Mouse (Mus musculus) midbrain, embryonic 11.5 days (tissue): Measurements from ENCODE around the gene Plrg1. TPM values are rescaled to one million over a fixed set of nuclear protein-coding genes. Genes with fewer than 3 reads are reported as not detected.
A peak's percentile ranks its signal among the peaks of the same experiment; 100 is the strongest.

Source experiments
- ATAC-seq: fragments of 200-750 bp; cut with Nextera tagmentation; 2 replicates; pipeline ENCODE4 v1.8.0; 2017; ENCODE audit warnings: moderate TSS enrichment, moderate library complexity; ENCODE audit not compliant: low FRiP score
- DNase-seq: peaks from one replicate; pipeline ENCODE4 v3.0.0; 2015; ENCODE audit warnings: low spot score; ENCODE audit errors: missing footprints
- H3K27ac ChIP-seq: fragments of 300-500 bp; sonication (generic); 2 replicates; pipeline ENCODE4 v1.5.1; 2014; ENCODE audit warnings: low read depth, low read length
- H3K27me3 ChIP-seq: fragments of 300-500 bp; sonication (generic); 2 replicates; pipeline ENCODE4 v1.6.1; 2014; ENCODE audit warnings: mild to moderate bottlenecking, low read length, moderate library complexity, mixed read lengths; ENCODE audit not compliant: control insufficient read depth, insufficient read depth
- H3K36me3 ChIP-seq: fragments of 300-500 bp; sonication (generic); 2 replicates; pipeline ENCODE4 v1.6.1; 2014; ENCODE audit warnings: mild to moderate bottlenecking, low read length, moderate library complexity, mixed read lengths; ENCODE audit not compliant: control insufficient read depth, insufficient read depth
- H3K4me1 ChIP-seq: fragments of 300-500 bp; sonication (generic); 2 replicates; pipeline ENCODE4 v1.6.1; 2014; ENCODE audit warnings: low read length; ENCODE audit not compliant: control insufficient read depth, insufficient read depth
- H3K4me2 ChIP-seq: fragments of 300-500 bp; sonication (generic); 2 replicates; pipeline ENCODE4 v1.6.1; 2014; ENCODE audit warnings: mild to moderate bottlenecking, moderate library complexity
- H3K4me3 ChIP-seq: fragments of 300-500 bp; sonication (generic); 2 replicates; pipeline ENCODE4 v1.5.1; 2014; ENCODE audit warnings: low read depth, low read length
- H3K9ac ChIP-seq: fragments of 300-500 bp; sonication (generic); 2 replicates; pipeline ENCODE4 v1.6.1; 2014; ENCODE audit warnings: low read length
- H3K9me3 ChIP-seq: fragments of 300-500 bp; sonication (generic); 2 replicates; pipeline ENCODE4 v1.6.1; 2016; ENCODE audit warnings: low read length; ENCODE audit not compliant: control insufficient read depth
- WGBS: fragments of 180-500 bp; shearing (Covaris S2); extraction: QIAGEN DNeasy Blood & Tissue Kit; methylation state at CpG from one replicate; pipeline ENCODE4 v1.1.7; 2014; 5-methylcytosine and 5-hydroxymethylcytosine counted together
- polyA plus RNA-seq: library from polyadenylated mRNA; unstranded; fragments of >200 nt; fragmentation: Nextera tagmentation; extraction: Ambion mirVana; gene quantifications from 2 replicates; pipeline ENCODE4 v1.2.1, GENCODE M21; 2014

Plrg1 gene
- polyA plus RNA-seq, 1 experiment from 2014 or later, result 142 TPM

DNA sequence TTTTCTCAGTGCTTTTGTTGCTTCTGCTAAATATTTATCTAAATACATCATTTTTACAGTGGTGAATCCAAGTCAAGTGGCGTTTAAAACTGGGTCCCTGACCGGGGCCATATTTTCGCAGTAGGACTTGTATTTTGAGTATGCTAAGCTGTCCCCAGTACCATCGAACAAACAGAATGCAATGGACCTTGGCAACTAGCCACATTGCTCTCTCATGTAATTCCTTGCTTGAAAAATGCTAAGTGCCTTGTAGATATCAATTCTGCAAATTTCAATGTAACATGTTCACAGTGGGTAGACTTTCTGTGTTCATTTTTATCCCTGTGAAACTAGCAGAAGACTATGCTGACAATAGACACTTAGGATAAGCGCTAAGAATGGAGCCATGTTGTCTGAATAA is 34.1 kb upstream of the Plrg1 start:
- WGBS, result 92% methylated on average over 5 of the region's 5 CpGs
- ATAC-seq (no peak), DNase-seq (peak; percentile 77)
- Histone ChIP-seq H3K9ac (no peak overlapping the region), H3K36me3 (no peaks in the 10 kb centered on the region), H3K4me2 (no peak overlapping the region), H3K4me3 (no peak overlapping the region), H3K4me1 (no peaks in the 10 kb centered on the region), H3K27me3 (no peaks in the 10 kb centered on the region), H3K27ac (no peak overlapping the region), H3K9me3 (no peaks in the 10 kb centered on the region)

GRCm38 (mm10) chr3:83025036-83025435 is 30.3 kb upstream of the Plrg1 start:
- WGBS, result 81% methylated on average over 6 of the region's 6 CpGs
- Histone ChIP-seq H3K9me3 (no peaks in the 10 kb centered on the region), H3K27me3 (no peaks in the 10 kb centered on the region), H3K4me2 (no peak overlapping the region), H3K36me3 (no peaks in the 10 kb centered on the region), H3K9ac (no peak overlapping the region), H3K4me1 (no peaks in the 10 kb centered on the region), H3K4me3 (no peak overlapping the region), H3K27ac (no peak overlapping the region)
- ATAC-seq, result no peak
- DNase-seq, result peak; percentile 53

GRCm38 (mm10) chr3:83025475-83026301 is 29.6 kb upstream of the Plrg1 start, which contains the start of gene Fga:
TSS of gene Fga (plus strand) at chr3:83026076.
- WGBS, result 80% methylated on average over 9 of the region's 9 CpGs
- Histone ChIP-seq H3K4me1 (no peaks in the 10 kb centered on the region), H3K36me3 (no peaks in the 10 kb centered on the region), H3K27me3 (no peaks in the 10 kb centered on the region), H3K9me3 (no peaks in the 10 kb centered on the region), H3K4me3 (no peak within 1 kb of the TSS), H3K4me2 (no peak within 1 kb of the TSS), H3K9ac (no peak within 1 kb of the TSS), H3K27ac (no peak within 1 kb of the TSS)
- ATAC-seq, result no peak
- peak; percentile 73 for DNase-seq

- Histone ChIP-seq H3K27me3 (no peaks in the 10 kb centered on the region), H3K9ac (no peak overlapping the region), H3K36me3 (no peaks in the 10 kb centered on the region), H3K4me2 (no peak overlapping the region), H3K4me1 (no peaks in the 10 kb centered on the region), H3K27ac (no peak overlapping the region), H3K4me3 (no peak overlapping the region), H3K9me3 (no peaks in the 10 kb centered on the region)
- peak; percentile 44 for DNase-seq
- WGBS, result 94% methylated on average over 9 of the region's 9 CpGs
- no peak for ATAC-seq
Measured at GRCm38 (mm10) chr3:83027546-83028251, 27.6 kb upstream of the Plrg1 start.

DNA sequence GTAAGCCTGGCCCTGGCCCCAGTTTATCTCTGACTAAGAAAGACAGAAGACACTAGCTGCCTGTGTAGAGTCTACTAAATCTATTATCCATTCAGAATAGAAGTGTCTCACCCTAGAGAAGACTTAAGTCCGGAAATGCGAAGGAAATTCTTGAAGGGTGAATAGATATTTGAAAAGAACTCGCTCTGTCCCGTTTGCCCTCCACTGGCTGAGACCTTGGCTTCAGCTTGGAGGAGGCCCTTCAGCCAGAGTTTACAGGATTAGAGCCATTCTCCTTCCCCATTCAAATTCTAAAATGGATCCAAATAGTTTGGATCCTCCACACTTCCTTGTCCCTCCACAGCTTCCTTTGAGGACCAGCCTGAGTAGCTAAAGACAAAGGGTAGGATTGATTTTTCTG is 25.0 kb upstream of the Plrg1 start:
- no peaks in the 10 kb centered on the region for H3K27me3 ChIP-seq
- H3K9ac ChIP-seq, result no peak overlapping the region

DNA sequence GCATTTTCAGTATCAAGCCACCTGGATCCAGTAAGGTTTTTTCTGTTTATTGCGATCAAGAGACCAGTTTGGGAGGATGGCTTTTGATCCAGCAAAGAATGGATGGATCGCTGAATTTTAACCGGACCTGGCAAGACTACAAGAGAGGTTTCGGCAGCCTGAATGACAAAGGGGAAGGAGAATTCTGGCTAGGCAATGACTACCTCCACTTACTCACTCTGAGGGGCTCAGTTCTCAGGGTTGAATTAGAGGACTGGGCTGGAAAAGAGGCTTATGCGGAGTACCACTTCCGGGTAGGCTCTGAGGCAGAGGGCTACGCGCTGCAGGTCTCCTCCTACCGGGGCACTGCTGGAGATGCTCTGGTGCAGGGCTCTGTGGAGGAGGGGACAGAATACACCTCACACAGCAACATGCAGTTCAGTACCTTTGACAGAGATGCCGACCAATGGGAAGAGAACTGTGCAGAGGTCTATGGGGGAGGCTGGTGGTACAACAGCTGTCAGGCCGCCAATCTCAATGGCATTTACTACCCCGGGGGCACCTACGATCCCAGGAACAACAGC is 22.5 kb upstream of the Plrg1 start:
- no peak overlapping the region for H3K9ac ChIP-seq
- ATAC-seq (peak; percentile 52; the same call in 1 of the 2 replicates), DNase-seq (peak; percentile 86)
- peak overlapping the region; percentile 1; the same call in 1 of the 2 replicates for H3K4me3 ChIP-seq
- no peaks in the 10 kb centered on the region for H3K27me3 ChIP-seq
- no peaks in the 10 kb centered on the region for H3K4me1 ChIP-seq
- no peaks in the 10 kb centered on the region for H3K36me3 ChIP-seq
- no peaks in the 10 kb centered on the region for H3K9me3 ChIP-seq
- H3K27ac ChIP-seq, result no peak overlapping the region
- WGBS, result 41% methylated on average over 13 of the region's 13 CpGs
- H3K4me2 ChIP-seq, result peak overlapping the region; percentile 32

More for the DNA sequence above, 25.0 kb upstream of the Plrg1 start:
- no peak for ATAC-seq
- DNase-seq, result no peak
- Histone ChIP-seq H3K36me3 (no peaks in the 10 kb centered on the region), H3K4me1 (no peaks in the 10 kb centered on the region), H3K4me3 (no peak overlapping the region), H3K27ac (no peak overlapping the region), H3K9me3 (no peaks in the 10 kb centered on the region), H3K4me2 (no peak overlapping the region)
- 73% methylated on average over 4 of the region's 4 CpGs for WGBS

DNA sequence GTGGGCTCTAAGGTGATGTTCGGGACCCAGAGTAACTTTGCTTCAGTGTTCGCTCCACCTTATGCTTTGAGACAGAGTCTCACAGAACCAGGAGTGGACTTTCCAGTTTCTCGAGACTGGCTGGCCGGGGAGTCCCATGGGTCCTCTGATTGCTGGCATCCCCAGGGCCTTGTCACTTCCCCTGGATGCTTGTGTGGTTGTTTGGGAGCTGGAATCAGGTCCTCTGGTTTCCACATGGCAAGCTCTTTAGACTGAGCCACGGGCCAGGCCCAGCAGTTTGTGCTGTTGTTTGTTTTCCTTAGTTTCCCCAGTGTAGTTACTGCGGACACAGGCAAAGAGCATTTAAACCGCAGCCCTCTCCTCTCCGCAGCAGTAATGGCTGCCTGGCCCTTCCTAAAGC is 21.5 kb upstream of the Plrg1 start:
- Histone ChIP-seq H3K4me3 (no peak overlapping the region), H3K4me1 (no peaks in the 10 kb centered on the region), H3K9ac (no peak overlapping the region), H3K27me3 (no peaks in the 10 kb centered on the region), H3K36me3 (no peaks in the 10 kb centered on the region), H3K9me3 (no peaks in the 10 kb centered on the region), H3K27ac (no peak overlapping the region), H3K4me2 (no peak overlapping the region)
- 77% methylated on average over 8 of the region's 8 CpGs for WGBS
- ATAC-seq (no peak), DNase-seq (peak; percentile 56)

- 79% methylated on average over 2 of the region's 2 CpGs for WGBS
- ATAC-seq (no peak), DNase-seq (peak; percentile 54)
Measured at GRCm38 (mm10) chr3:83038865-83039264, 16.5 kb upstream of the Plrg1 start.

DNA sequence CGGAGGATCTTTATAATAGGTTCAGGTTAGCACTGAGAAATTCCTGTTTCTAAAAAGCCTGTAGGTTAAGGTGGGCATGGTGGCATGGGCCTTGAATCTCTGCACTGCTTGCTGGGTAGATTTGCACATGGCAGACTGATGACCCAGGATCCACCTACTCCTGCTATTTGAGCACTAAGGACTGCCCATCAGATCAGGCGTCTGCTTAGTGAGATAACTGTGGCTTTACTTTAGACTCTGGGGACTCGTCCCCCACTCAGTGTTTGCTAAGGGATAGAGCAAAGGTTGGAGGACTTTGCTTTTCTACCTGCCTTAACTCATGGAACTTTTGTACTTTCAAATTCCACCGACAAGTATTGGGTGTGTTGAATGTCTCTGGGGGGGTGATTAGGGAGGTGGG is 15.7 kb upstream of the Plrg1 start:
- Histone ChIP-seq H3K9ac (no peak overlapping the region), H3K4me1 (no peaks in the 10 kb centered on the region), H3K9me3 (no peaks in the 10 kb centered on the region), H3K27me3 (no peaks in the 10 kb centered on the region), H3K4me2 (no peak overlapping the region), H3K4me3 (no peak overlapping the region), H3K27ac (no peak overlapping the region), H3K36me3 (no peaks in the 10 kb centered on the region)
- peak; percentile 21 for DNase-seq
- 74% methylated on average over 4 of the region's 4 CpGs for WGBS
- ATAC-seq, result no peak

More at GRCm38 (mm10) chr3:83038865-83039264, 16.5 kb upstream of the Plrg1 start:
- no peaks in the 10 kb centered on the region for H3K9me3 ChIP-seq
- H3K4me3 ChIP-seq, result no peak overlapping the region
- no peaks in the 10 kb centered on the region for H3K27me3 ChIP-seq
- no peak overlapping the region for H3K27ac ChIP-seq
- H3K9ac ChIP-seq, result no peak overlapping the region
- H3K4me2 ChIP-seq, result no peak overlapping the region
- no peaks in the 10 kb centered on the region for H3K36me3 ChIP-seq
- no peaks in the 10 kb centered on the region for H3K4me1 ChIP-seq
